Mouse (Mus musculus) forebrain, embryonic 16.5 days (tissue): Measurements from ENCODE around the gene Pglyrp2. TPM values are rescaled to one million over a fixed set of nuclear protein-coding genes. Genes with fewer than 3 reads are reported as not detected.

Experiments used
- ATAC-seq: fragments of 200-750 bp; cut with Nextera tagmentation; 2 replicates; pipeline ENCODE4 v1.8.0; 2017; ENCODE audit warnings: mild to moderate bottlenecking, moderate library complexity
- H3K27ac ChIP-seq: fragments of 300-500 bp; sonication (generic); 2 replicates; pipeline ENCODE4 v1.5.1; 2014; ENCODE audit warnings: low read length, control low read depth
- H3K27me3 ChIP-seq: fragments of 300-500 bp; sonication (generic); replicated peaks from 2 replicates; pipeline ENCODE4 v1.6.1; 2014; ENCODE audit warnings: low read length; ENCODE audit not compliant: control insufficient read depth, insufficient read depth
- H3K36me3 ChIP-seq: fragments of 300-500 bp; sonication (generic); 2 replicates; pipeline ENCODE4 v1.6.1; 2014; ENCODE audit not compliant: control insufficient read depth, insufficient read depth
- H3K4me1 ChIP-seq: fragments of 300-500 bp; sonication (generic); replicated peaks from 2 replicates; pipeline ENCODE4 v1.6.1; 2014; ENCODE audit warnings: low read length; ENCODE audit not compliant: control insufficient read depth, insufficient read depth
- H3K4me2 ChIP-seq: fragments of 300-500 bp; sonication (generic); 2 replicates; pipeline ENCODE4 v1.6.1; 2014; ENCODE audit warnings: mild to moderate bottlenecking, low read length, control low read depth
- H3K4me3 ChIP-seq: fragments of 300-500 bp; sonication (generic); replicated peaks from 2 replicates; pipeline ENCODE4 v1.5.1; 2014; ENCODE audit warnings: mild to moderate bottlenecking, low read length, control low read depth
- H3K9ac ChIP-seq: fragments of 300-500 bp; sonication (generic); replicated peaks from 2 replicates; pipeline ENCODE4 v1.6.1; 2014; ENCODE audit warnings: low read depth, low read length, control low read depth
- H3K9me3 ChIP-seq: fragments of 300-500 bp; sonication (generic); 2 replicates; pipeline ENCODE4 v1.6.1; 2016; ENCODE audit warnings: low read length; ENCODE audit not compliant: control insufficient read depth
- WGBS: fragments of 180-500 bp; shearing (Covaris S2); extraction: QIAGEN DNeasy Blood & Tissue Kit; methylation state at CpG from one replicate; pipeline ENCODE4 v1.1.7; 2014; 5-methylcytosine and 5-hydroxymethylcytosine counted together
- polyA plus RNA-seq: library from polyadenylated mRNA; unstranded; fragments of >200 nt; fragmentation: Nextera tagmentation; extraction: Ambion mirVana; gene quantifications from 2 replicates; pipeline ENCODE4 v1.2.1, GENCODE M21; 2015

The Pglyrp2 gene
- polyA plus RNA-seq, 1 experiment from 2014 or later, result not detected

DNA sequence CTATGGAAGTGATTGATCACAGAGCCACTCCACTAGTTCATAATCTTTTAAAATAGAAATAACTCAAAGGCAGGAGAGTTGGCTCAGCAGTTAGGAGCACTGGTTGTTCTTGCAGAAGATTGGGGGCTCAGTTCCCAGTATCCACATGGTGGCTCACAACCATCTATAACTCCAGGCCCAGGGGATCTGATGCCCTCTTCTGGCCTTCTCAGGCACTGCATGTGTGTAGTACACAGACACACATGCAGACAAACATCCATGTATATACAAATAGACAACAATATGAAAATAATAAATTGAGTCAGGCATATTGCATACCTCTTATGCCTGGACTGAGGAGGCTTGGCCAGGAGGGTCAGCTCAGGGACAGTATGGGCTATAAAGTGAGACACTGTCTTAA is 23.2 kb upstream of the Pglyrp2 start:
- no peak overlapping the region for H3K4me3 ChIP-seq
- no peak for ATAC-seq
- no peaks in the 10 kb centered on the region for H3K9me3 ChIP-seq
- H3K27ac ChIP-seq, result no peak overlapping the region
- no peaks in the 10 kb centered on the region for H3K27me3 ChIP-seq
- H3K9ac ChIP-seq, result no peak overlapping the region
- no peaks in the 10 kb centered on the region for H3K4me1 ChIP-seq
- no peak overlapping the region for H3K4me2 ChIP-seq
- H3K36me3 ChIP-seq, result no peaks in the 10 kb centered on the region

DNA sequence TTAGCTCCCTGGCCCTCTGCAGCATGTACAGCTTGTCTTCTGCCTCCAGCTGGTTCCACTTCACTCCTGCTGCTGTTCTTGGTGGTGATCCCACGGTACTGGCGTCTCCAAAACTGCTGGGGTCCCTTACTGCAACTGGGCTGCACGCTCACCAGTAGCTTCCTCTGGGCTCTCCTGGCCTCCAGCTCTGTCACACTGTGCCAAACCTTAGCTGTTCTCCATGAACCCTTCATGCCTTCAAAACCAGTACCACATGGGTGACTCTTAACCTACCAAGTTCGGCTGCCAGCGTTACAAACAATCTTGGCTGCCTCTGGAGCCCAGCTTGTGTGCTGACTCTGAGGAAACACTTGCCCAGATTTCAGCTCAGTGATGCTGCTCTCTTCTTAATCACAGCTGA is 21.0 kb upstream of the Pglyrp2 start:
- ATAC-seq, result no peak
- 83% methylated on average over 5 of the region's 5 CpGs for WGBS

DNA sequence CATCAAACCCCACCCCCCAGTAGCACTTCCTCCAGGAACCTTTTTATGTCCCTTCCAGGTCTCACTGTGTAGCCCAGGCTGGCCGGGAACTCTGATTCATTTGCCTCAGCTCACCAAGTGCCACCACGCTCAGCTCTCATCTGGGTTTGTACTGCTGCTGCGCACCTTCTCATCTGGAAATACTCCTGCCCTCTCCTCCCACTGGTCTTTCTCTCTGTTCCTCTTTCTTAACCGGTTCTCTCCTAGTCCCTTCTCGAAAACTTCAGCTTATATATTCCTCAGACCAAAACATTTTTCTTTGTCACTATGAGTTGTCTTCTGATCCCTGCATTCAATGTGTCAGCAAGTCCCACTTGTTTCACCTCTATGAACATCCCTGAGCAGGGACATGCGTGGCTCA is 19.3 kb upstream of the Pglyrp2 start:
- Histone ChIP-seq H3K27me3 (no peaks in the 10 kb centered on the region), H3K27ac (no peak overlapping the region), H3K9ac (no peak overlapping the region), H3K4me1 (no peaks in the 10 kb centered on the region), H3K9me3 (no peaks in the 10 kb centered on the region), H3K36me3 (no peaks in the 10 kb centered on the region), H3K4me2 (no peak overlapping the region), H3K4me3 (no peak overlapping the region)
- no peak for ATAC-seq
- 78% methylated on average over 6 of the region's 6 CpGs for WGBS

More for the DNA sequence above, 21.0 kb upstream of the Pglyrp2 start:
- Histone ChIP-seq H3K4me2 (no peak overlapping the region), H3K4me3 (no peak overlapping the region), H3K9me3 (no peaks in the 10 kb centered on the region), H3K9ac (no peak overlapping the region), H3K27me3 (no peaks in the 10 kb centered on the region), H3K36me3 (no peaks in the 10 kb centered on the region), H3K27ac (no peak overlapping the region), H3K4me1 (no peaks in the 10 kb centered on the region)

DNA sequence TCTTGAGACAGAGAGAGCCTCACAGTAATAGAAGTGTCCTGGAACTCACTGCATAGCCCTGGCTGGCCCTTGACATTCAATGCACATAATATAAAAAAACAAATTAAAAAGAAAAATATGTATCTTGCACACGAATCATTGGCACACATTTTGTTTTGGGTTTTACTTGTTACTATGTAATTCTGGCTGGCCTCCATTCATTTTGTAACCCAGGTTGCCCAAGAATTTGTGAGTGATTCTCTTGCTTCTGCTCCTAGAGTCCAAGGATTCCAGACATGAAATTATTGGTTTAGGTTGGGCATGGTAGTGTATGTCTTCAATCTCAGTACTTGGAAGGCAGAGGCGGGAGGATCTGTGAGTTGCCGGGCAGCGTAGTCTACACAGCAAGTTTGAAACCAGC is 13.1 kb upstream of the Pglyrp2 start:
- H3K36me3 ChIP-seq, result no peaks in the 10 kb centered on the region
- no peak overlapping the region for H3K4me2 ChIP-seq
- H3K4me3 ChIP-seq, result no peak overlapping the region
- no peak overlapping the region for H3K27ac ChIP-seq
- H3K9ac ChIP-seq, result no peak overlapping the region
- no peaks in the 10 kb centered on the region for H3K4me1 ChIP-seq
- ATAC-seq, result no peak
- no peaks in the 10 kb centered on the region for H3K27me3 ChIP-seq
- H3K9me3 ChIP-seq, result no peaks in the 10 kb centered on the region
- 94% methylated on average over 4 of the region's 4 CpGs for WGBS

DNA sequence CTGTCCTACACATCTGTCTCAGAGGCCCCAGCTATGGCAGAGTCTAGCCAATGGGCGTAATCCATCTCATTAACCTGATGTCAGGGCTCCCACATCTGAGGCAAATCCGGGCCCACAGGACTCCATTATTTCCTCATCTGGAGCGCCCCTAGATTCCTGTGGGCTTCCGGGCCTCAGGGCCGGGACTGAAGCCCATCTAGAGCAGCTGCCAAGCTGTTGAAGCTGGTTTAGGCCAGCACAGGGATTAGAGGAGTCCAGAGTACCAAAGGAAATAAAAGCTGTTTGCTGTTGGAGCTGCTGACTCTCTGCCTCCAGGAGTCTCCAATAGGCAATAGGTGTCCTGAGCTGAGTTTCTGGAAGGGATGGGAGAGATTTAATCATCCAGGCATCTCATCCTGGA is 11.2 kb upstream of the Pglyrp2 start:
- no peaks in the 10 kb centered on the region for H3K27me3 ChIP-seq
- no peaks in the 10 kb centered on the region for H3K4me1 ChIP-seq
- H3K36me3 ChIP-seq, result no peaks in the 10 kb centered on the region
- ATAC-seq, result no peak
- WGBS, result 61% methylated on average over 5 of the region's 5 CpGs
- no peaks in the 10 kb centered on the region for H3K9me3 ChIP-seq
- H3K9ac ChIP-seq, result no peak overlapping the region
- no peak overlapping the region for H3K4me3 ChIP-seq
- H3K4me2 ChIP-seq, result no peak overlapping the region
- H3K27ac ChIP-seq, result no peak overlapping the region

DNA sequence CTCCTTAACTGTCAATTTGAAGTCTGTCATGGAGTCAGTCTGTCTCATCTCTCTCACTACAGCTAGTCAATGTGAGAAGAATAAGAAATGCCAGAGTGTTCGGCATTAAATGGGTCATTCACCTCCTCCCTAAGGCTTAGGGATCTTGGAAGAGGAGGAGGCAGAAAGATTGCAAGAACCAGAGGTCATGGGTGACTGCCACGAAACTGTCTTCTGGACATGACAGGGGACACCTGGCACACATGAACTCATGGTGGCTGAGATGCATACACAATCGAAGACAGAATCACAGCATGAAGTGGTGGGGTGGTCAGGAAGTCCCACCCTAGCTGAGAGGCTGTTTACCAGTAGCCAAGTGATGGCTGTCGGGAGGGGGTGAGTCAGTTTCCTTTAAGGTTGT is 10.4 kb upstream of the Pglyrp2 start:
- H3K9ac ChIP-seq, result no peak overlapping the region
- H3K9me3 ChIP-seq, result no peaks in the 10 kb centered on the region
- ATAC-seq, result no peak
- WGBS, result 77% methylated on average over 4 of the region's 4 CpGs
- no peak overlapping the region for H3K27ac ChIP-seq
- no peaks in the 10 kb centered on the region for H3K4me1 ChIP-seq
- no peaks in the 10 kb centered on the region for H3K36me3 ChIP-seq
- H3K27me3 ChIP-seq, result no peaks in the 10 kb centered on the region
- no peak overlapping the region for H3K4me2 ChIP-seq
- H3K4me3 ChIP-seq, result no peak overlapping the region

DNA sequence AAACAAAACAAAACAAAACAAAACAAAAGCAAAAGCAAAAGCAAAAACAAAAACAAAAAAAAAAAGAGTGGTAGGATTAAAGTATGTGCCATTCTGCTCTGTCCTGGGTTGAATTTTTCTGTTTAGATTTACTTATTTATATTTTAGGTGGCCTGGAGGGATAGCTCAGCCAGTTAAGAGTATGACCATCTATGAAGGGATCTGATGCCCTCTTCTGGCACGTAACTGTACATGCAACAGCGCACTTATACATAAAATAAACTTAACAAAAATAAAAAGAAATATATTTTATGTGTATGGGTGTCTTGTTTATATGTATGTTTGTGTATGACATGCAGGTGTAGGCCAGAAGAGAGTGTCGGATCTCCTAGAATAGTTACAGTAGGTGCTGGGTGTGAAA is 8.0 kb upstream of the Pglyrp2 start:
- Histone ChIP-seq H3K9ac (no peak overlapping the region), H3K9me3 (no peaks in the 10 kb centered on the region), H3K36me3 (no peaks in the 10 kb centered on the region), H3K27ac (no peak overlapping the region), H3K4me1 (no peaks in the 10 kb centered on the region), H3K4me2 (no peak overlapping the region), H3K27me3 (no peaks in the 10 kb centered on the region), H3K4me3 (no peak overlapping the region)
- 70% methylated on average over 3 of the region's 3 CpGs for WGBS
- no peak for ATAC-seq

DNA sequence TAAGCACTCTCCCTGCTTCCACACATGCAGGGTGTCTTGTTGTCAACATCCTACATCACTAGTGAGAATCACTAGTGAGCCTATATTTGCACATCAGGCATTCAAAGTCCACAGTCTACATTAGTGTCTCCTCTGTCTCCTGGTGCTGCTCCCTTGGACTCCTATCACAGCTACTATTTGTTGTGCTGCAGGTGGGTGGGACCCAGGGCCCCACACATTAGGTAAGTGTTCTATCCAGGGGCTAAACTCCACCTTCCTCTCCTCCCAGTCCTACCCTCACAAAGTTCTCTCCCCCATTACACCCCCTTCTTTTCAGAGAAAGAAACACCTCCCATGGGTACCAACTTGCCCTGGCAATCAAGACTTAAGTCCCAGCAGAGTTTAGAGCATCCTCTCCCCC is 2.6 kb upstream of the Pglyrp2 start:
- no peaks in the 10 kb centered on the region for H3K4me1 ChIP-seq
- no peaks in the 10 kb centered on the region for H3K36me3 ChIP-seq
- H3K4me2 ChIP-seq, result no peak overlapping the region
- no peak overlapping the region for H3K27ac ChIP-seq
- no peak overlapping the region for H3K9ac ChIP-seq
- no peak overlapping the region for H3K4me3 ChIP-seq
- H3K27me3 ChIP-seq, result no peaks in the 10 kb centered on the region
- no peaks in the 10 kb centered on the region for H3K9me3 ChIP-seq
- ATAC-seq, result no peak

DNA sequence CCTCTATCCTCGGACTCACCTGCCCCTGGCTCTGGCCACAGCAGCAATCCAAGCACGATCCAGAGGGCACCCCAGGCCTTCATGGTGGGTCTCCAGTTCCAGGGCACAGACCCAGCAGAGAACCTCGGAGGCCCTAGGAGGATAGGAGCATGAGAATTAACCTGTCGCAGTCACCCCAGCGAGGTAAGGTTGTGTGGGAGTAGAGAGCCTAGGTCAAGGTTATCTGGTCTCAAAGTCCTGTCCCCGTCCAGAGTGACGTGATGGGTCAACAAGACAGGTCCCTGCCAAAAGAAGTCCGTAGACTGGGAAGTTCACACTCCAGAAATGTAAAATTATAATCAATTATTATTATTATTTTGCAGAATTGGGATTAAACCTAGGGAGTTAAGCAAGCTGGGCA is 3.2 kb downstream of the Pglyrp2 start:
- Histone ChIP-seq H3K9me3 (no peaks in the 10 kb centered on the region), H3K9ac (no peak overlapping the region), H3K27me3 (0 out of 2 replicates have a peak, but pooled peaks cover 3% of the 10 kb centered on the region), H3K36me3 (no peaks in the 10 kb centered on the region), H3K4me3 (no peak overlapping the region), H3K27ac (no peak overlapping the region), H3K4me1 (no peaks in the 10 kb centered on the region), H3K4me2 (no peak overlapping the region)
- WGBS, result 82% methylated on average over 8 of the region's 8 CpGs
- no peak for ATAC-seq

DNA sequence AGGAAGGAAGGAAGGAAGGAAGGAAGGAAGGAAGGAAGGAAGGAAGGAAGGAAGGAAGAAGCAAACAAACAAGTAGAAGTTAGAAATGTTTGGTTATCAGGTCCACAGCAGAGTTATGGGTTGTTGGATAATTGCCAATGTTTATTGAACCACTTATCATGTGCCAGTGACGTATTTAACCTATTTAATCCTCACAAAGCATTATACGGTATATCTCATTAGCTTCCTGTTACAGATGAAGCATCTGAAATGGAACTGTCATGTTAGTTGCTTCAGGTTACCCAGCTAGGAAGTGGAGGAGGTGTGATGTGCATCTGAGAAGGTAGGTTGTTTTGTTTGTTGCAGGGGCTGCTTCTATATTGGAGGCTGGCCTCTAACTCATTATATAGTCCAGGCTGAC is 4.0 kb downstream of the Pglyrp2 start:
- no peak for ATAC-seq
- 70% methylated on average over 2 of the region's 2 CpGs for WGBS
- no peak overlapping the region for H3K9ac ChIP-seq
- no peak overlapping the region for H3K27ac ChIP-seq
- H3K36me3 ChIP-seq, result no peaks in the 10 kb centered on the region
- H3K4me3 ChIP-seq, result no peak overlapping the region
- 0 out of 2 replicates have a peak, but pooled peaks cover 3% of the 10 kb centered on the region for H3K27me3 ChIP-seq
- no peaks in the 10 kb centered on the region for H3K4me1 ChIP-seq
- no peaks in the 10 kb centered on the region for H3K9me3 ChIP-seq
- no peak overlapping the region for H3K4me2 ChIP-seq
